Mouse (Mus musculus): ENCODE measurements around the gene E030030I06Rik.
A peak's percentile ranks its signal among the peaks of the same experiment; 100 is the strongest.
"Not testable (repeated sequence)": the region's sequence is repeated elsewhere in the genome, so short reads cannot be mapped to it uniquely, and the experiment has no call there.

Gene E030030I06Rik

GRCm38 (mm10) chr10:22151863-22152640 is 3.0 kb upstream of the E030030I06Rik start:
- not testable (repeated sequence) for DNase-seq

GRCm38 (mm10) chr10:22151056-22151862 is 2.2 kb upstream of the E030030I06Rik start:
- not testable (repeated sequence) for DNase-seq

GRCm38 (mm10) chr10:22150593-22150992 is 1.5 kb upstream of the E030030I06Rik start:
- DNase-seq: no peak

- DNase-seq: no peak
Measured at GRCm38 (mm10) chr10:22149691-22150465, 808 bp upstream of the E030030I06Rik start.

- peak; percentile 17 for DNase-seq
Measured at GRCm38 (mm10) chr10:22148441-22149072, 513 bp downstream of the E030030I06Rik start.

- no peak for DNase-seq
Measured at GRCm38 (mm10) chr10:22142926-22143325, 6.1 kb downstream of the E030030I06Rik start.

- DNase-seq: not testable (repeated sequence)
Measured at GRCm38 (mm10) chr10:22142194-22142593, 6.9 kb downstream of the E030030I06Rik start.

GRCm38 (mm10) chr10:22140665-22141280 is 8.3 kb downstream of the E030030I06Rik start:
- DNase-seq: peak; percentile 59

GRCm38 (mm10) chr10:22074531-22074930 is 74.5 kb downstream of the E030030I06Rik start:
- no peak for DNase-seq

- no peak for DNase-seq
Measured at GRCm38 (mm10) chr10:22072739-22073138, 76.3 kb downstream of the E030030I06Rik start.

- no peak for DNase-seq
Measured at GRCm38 (mm10) chr10:22070576-22070975, 78.5 kb downstream of the E030030I06Rik start.

GRCm38 (mm10) chr10:22070168-22070567 is 78.9 kb downstream of the E030030I06Rik start:
- DNase-seq: no peak

- not testable (repeated sequence) for DNase-seq
Measured at GRCm38 (mm10) chr10:22067979-22068378, 81.1 kb downstream of the E030030I06Rik start, which contains the start of gene 4930444G20Rik. Gene 4930444G20Rik, minus strand, starts transcription at chr10:22068079.
